Mouse (Mus musculus): ENCODE results near the gene Trim10. TPM values are rescaled to one million over a fixed set of nuclear protein-coding genes. Genes with fewer than 3 reads are reported as not detected.

Trim10 gene
- polyA plus RNA-seq, 1 experiment from 2014 or later = 8.1 TPM

- Histone ChIP-seq H3K27me3 (ENCODE audit: control insufficient read depth, insufficient read depth, low read length) (no peaks in the 10 kb centered on the region), H3K9ac (ENCODE audit: low read length) (no peak overlapping the region), H3K27ac (ENCODE audit: low read depth, low read length) (no peak overlapping the region), H3K4me1 (ENCODE audit: control insufficient read depth, insufficient read depth, low read length) (no peaks in the 10 kb centered on the region), H3K4me3 (ENCODE audit: low read depth, low read length) (no peak overlapping the region), H3K4me2 (no peak overlapping the region), H3K36me3 (ENCODE audit: control insufficient read depth, insufficient read depth, low read length) (no peaks in the 10 kb centered on the region), H3K9me3 (ENCODE audit: control insufficient read depth, low read length) (no peaks in the 10 kb centered on the region)
- DNase-seq (ENCODE audit: low spot score, missing footprints) = no peak
- no peak for ATAC-seq (ENCODE audit: low FRiP score)
- 90% methylated on average over 1 of the region's 1 CpGs for WGBS
Measured at GRCm38 (mm10) chr17:36896583-36896982, 27.2 kb downstream of the Trim10 start.

- no peak for ATAC-seq (ENCODE audit: low FRiP score)
- no peak overlapping the region for H3K9ac ChIP-seq (ENCODE audit: low read length)
- DNase-seq (ENCODE audit: low spot score, missing footprints) = no peak
- no peak overlapping the region for H3K4me2 ChIP-seq
- H3K27ac ChIP-seq (ENCODE audit: low read depth, low read length) = no peak overlapping the region
- H3K9me3 ChIP-seq (ENCODE audit: control insufficient read depth, low read length) = no peaks in the 10 kb centered on the region
- no peaks in the 10 kb centered on the region for H3K27me3 ChIP-seq (ENCODE audit: control insufficient read depth, insufficient read depth, low read length)
- H3K4me1 ChIP-seq (ENCODE audit: control insufficient read depth, insufficient read depth, low read length) = no peaks in the 10 kb centered on the region
- H3K36me3 ChIP-seq (ENCODE audit: control insufficient read depth, insufficient read depth, low read length) = no peaks in the 10 kb centered on the region
- no peak overlapping the region for H3K4me3 ChIP-seq (ENCODE audit: low read depth, low read length)
Measured at GRCm38 (mm10) chr17:36897065-36897464, 27.7 kb downstream of the Trim10 start.

GRCm38 (mm10) chr17:36897552-36898205 is 28.3 kb downstream of the Trim10 start, which contains the start of gene Trim31:
Gene Trim31 (plus strand): TSS chr17:36898118.
- WGBS = 67% methylated on average over 6 of the region's 6 CpGs
- no peak within 1 kb of the TSS for H3K4me2 ChIP-seq
- no peak within 1 kb of the TSS for H3K27ac ChIP-seq (ENCODE audit: low read depth, low read length)
- ATAC-seq (ENCODE audit: low FRiP score) (no peak), DNase-seq (ENCODE audit: low spot score, missing footprints) (no peak)
- H3K36me3 ChIP-seq (ENCODE audit: control insufficient read depth, insufficient read depth, low read length) = no peaks in the 10 kb centered on the region
- no peak within 1 kb of the TSS for H3K9ac ChIP-seq (ENCODE audit: low read length)
- no peaks in the 10 kb centered on the region for H3K27me3 ChIP-seq (ENCODE audit: control insufficient read depth, insufficient read depth, low read length)
- H3K4me1 ChIP-seq (ENCODE audit: control insufficient read depth, insufficient read depth, low read length) = no peaks in the 10 kb centered on the region
- H3K4me3 ChIP-seq (ENCODE audit: low read depth, low read length) = no peak within 1 kb of the TSS
- no peaks in the 10 kb centered on the region for H3K9me3 ChIP-seq (ENCODE audit: control insufficient read depth, low read length)

DNA sequence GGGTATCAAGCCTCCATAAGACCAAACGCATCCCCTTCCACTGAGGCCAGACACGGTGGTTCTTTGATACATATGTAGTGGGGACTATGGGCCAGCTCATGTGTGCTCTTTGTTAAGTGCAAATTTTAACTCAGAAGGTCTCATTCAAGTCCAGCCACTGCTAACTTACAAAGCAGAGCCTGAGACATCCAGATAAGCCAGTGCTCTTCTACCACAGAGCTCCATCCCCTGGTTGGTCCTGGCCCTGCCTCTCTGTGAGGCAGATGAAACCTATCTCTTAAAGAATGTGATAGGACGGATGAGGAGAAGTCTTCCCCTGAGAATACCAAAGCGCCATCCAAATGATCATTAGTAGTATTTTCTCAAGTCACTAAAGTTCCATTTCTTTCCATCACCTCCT is 30.0 kb downstream of the Trim10 start:
- no peak overlapping the region for H3K4me3 ChIP-seq (ENCODE audit: low read depth, low read length)
- no peak overlapping the region for H3K9ac ChIP-seq (ENCODE audit: low read length)
- no peak overlapping the region for H3K27ac ChIP-seq (ENCODE audit: low read depth, low read length)
- no peaks in the 10 kb centered on the region for H3K9me3 ChIP-seq (ENCODE audit: control insufficient read depth, low read length)
- no peaks in the 10 kb centered on the region for H3K4me1 ChIP-seq (ENCODE audit: control insufficient read depth, insufficient read depth, low read length)
- 85% methylated on average over 4 of the region's 4 CpGs for WGBS
- H3K27me3 ChIP-seq (ENCODE audit: control insufficient read depth, insufficient read depth, low read length) = no peaks in the 10 kb centered on the region
- ATAC-seq (ENCODE audit: low FRiP score) (no peak), DNase-seq (ENCODE audit: low spot score, missing footprints) (no peak)
- H3K4me2 ChIP-seq = no peak overlapping the region
- no peaks in the 10 kb centered on the region for H3K36me3 ChIP-seq (ENCODE audit: control insufficient read depth, insufficient read depth, low read length)

DNA sequence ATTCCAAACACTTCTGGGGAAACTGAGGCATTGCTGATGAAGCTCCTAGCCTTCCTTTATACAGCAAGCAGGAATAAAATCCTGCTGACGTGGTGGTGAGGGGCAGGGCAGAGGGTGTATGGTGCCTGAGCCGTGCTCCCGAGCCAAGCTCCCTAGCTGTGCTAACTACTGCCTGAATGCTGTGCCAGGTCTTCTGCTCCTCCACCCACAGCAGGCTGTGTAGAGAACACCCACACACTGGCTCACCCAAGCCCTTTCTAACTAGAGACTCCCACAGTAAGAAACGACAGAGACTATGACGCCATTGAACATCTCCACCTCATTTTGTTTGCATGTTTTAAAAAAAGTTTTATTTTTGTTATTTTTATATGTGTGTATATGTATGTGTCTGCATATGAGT is 30.6 kb downstream of the Trim10 start:
- Histone ChIP-seq H3K9me3 (ENCODE audit: control insufficient read depth, low read length) (no peaks in the 10 kb centered on the region), H3K4me2 (no peak overlapping the region), H3K27me3 (ENCODE audit: control insufficient read depth, insufficient read depth, low read length) (no peaks in the 10 kb centered on the region), H3K4me1 (ENCODE audit: control insufficient read depth, insufficient read depth, low read length) (no peaks in the 10 kb centered on the region), H3K9ac (ENCODE audit: low read length) (no peak overlapping the region), H3K27ac (ENCODE audit: low read depth, low read length) (no peak overlapping the region), H3K36me3 (ENCODE audit: control insufficient read depth, insufficient read depth, low read length) (no peaks in the 10 kb centered on the region), H3K4me3 (ENCODE audit: low read depth, low read length) (no peak overlapping the region)
- ATAC-seq (ENCODE audit: low FRiP score) (no peak), DNase-seq (ENCODE audit: low spot score, missing footprints) (no peak)
- 91% methylated on average over 5 of the region's 5 CpGs for WGBS

- Histone ChIP-seq H3K9ac (ENCODE audit: low read length) (no peak overlapping the region), H3K9me3 (ENCODE audit: control insufficient read depth, low read length) (no peaks in the 10 kb centered on the region), H3K4me3 (ENCODE audit: low read depth, low read length) (no peak overlapping the region), H3K4me1 (ENCODE audit: control insufficient read depth, insufficient read depth, low read length) (no peaks in the 10 kb centered on the region), H3K27me3 (ENCODE audit: control insufficient read depth, insufficient read depth, low read length) (no peaks in the 10 kb centered on the region), H3K27ac (ENCODE audit: low read depth, low read length) (no peak overlapping the region), H3K4me2 (no peak overlapping the region), H3K36me3 (ENCODE audit: control insufficient read depth, insufficient read depth, low read length) (no peaks in the 10 kb centered on the region)
- ATAC-seq (ENCODE audit: low FRiP score) (no peak), DNase-seq (ENCODE audit: low spot score, missing footprints) (no peak)
- 38% methylated on average over 1 of the region's 1 CpGs for WGBS
Measured at GRCm38 (mm10) chr17:36900691-36901090, 31.3 kb downstream of the Trim10 start.

DNA sequence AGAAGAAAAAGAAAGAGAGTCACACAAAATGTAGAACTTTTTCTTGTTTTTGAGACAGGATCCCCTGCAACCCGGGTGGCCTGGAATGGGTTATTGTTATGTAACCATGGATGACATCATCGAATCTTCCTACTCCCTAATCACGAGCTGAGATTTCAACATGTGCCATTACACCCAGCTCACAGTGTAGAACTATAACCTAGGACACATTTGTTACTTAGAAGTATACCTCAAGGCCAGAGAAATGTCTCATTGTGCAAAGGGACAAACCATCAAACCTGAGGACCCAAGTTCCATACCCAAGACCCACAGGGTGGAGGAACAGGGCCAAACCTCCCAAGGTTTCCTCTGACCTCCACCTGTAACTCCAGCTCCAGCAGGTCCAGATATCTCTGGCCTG is 34.3 kb downstream of the Trim10 start:
- ATAC-seq (ENCODE audit: low FRiP score) (no peak), DNase-seq (ENCODE audit: low spot score, missing footprints) (no peak)
- Histone ChIP-seq H3K27ac (ENCODE audit: low read depth, low read length) (no peak overlapping the region), H3K4me2 (no peak overlapping the region), H3K9ac (ENCODE audit: low read length) (no peak overlapping the region), H3K36me3 (ENCODE audit: control insufficient read depth, insufficient read depth, low read length) (no peaks in the 10 kb centered on the region), H3K9me3 (ENCODE audit: control insufficient read depth, low read length) (no peaks in the 10 kb centered on the region), H3K27me3 (ENCODE audit: control insufficient read depth, insufficient read depth, low read length) (no peaks in the 10 kb centered on the region), H3K4me1 (ENCODE audit: control insufficient read depth, insufficient read depth, low read length) (no peaks in the 10 kb centered on the region), H3K4me3 (ENCODE audit: low read depth, low read length) (no peak overlapping the region)
- 83% methylated on average over 3 of the region's 3 CpGs for WGBS

- no peak overlapping the region for H3K27ac ChIP-seq (ENCODE audit: low read depth, low read length)
- 50% methylated on average over 1 of the region's 1 CpGs for WGBS
- no peak for DNase-seq (ENCODE audit: low spot score, missing footprints)
Measured at GRCm38 (mm10) chr17:36908235-36908634, 38.9 kb downstream of the Trim10 start.

GRCm38 (mm10) chr17:36909802-36910201 is 40.4 kb downstream of the Trim10 start:
- no peak overlapping the region for H3K4me3 ChIP-seq (ENCODE audit: low read depth, low read length)
- H3K4me1 ChIP-seq (ENCODE audit: control insufficient read depth, insufficient read depth, low read length) = no peaks in the 10 kb centered on the region
- no peak for DNase-seq (ENCODE audit: low spot score, missing footprints)
- no peaks in the 10 kb centered on the region for H3K27me3 ChIP-seq (ENCODE audit: control insufficient read depth, insufficient read depth, low read length)
- H3K27ac ChIP-seq (ENCODE audit: low read depth, low read length) = no peak overlapping the region
- 57% methylated on average over 4 of the region's 4 CpGs for WGBS
- no peak for ATAC-seq (ENCODE audit: low FRiP score)
- no peaks in the 10 kb centered on the region for H3K9me3 ChIP-seq (ENCODE audit: control insufficient read depth, low read length)
- H3K4me2 ChIP-seq = no peak overlapping the region
- no peak overlapping the region for H3K9ac ChIP-seq (ENCODE audit: low read length)
- H3K36me3 ChIP-seq (ENCODE audit: control insufficient read depth, insufficient read depth, low read length) = no peaks in the 10 kb centered on the region

More at GRCm38 (mm10) chr17:36908235-36908634, 38.9 kb downstream of the Trim10 start:
- Histone ChIP-seq H3K4me3 (ENCODE audit: low read depth, low read length) (no peak overlapping the region), H3K36me3 (ENCODE audit: control insufficient read depth, insufficient read depth, low read length) (no peaks in the 10 kb centered on the region), H3K4me2 (no peak overlapping the region), H3K27me3 (ENCODE audit: control insufficient read depth, insufficient read depth, low read length) (no peaks in the 10 kb centered on the region), H3K9ac (ENCODE audit: low read length) (no peak overlapping the region), H3K4me1 (ENCODE audit: control insufficient read depth, insufficient read depth, low read length) (no peaks in the 10 kb centered on the region), H3K9me3 (ENCODE audit: control insufficient read depth, low read length) (no peaks in the 10 kb centered on the region)
- no peak for ATAC-seq (ENCODE audit: low FRiP score)
